Mouse (Mus musculus): ENCODE measurements around the gene Ankrd13b. TPM values are rescaled to one million over a fixed set of nuclear protein-coding genes. Genes with fewer than 3 reads are reported as not detected.

Ankrd13b gene
- polyA plus RNA-seq, 1 experiment from 2014 or later: 31.9 TPM

DNA sequence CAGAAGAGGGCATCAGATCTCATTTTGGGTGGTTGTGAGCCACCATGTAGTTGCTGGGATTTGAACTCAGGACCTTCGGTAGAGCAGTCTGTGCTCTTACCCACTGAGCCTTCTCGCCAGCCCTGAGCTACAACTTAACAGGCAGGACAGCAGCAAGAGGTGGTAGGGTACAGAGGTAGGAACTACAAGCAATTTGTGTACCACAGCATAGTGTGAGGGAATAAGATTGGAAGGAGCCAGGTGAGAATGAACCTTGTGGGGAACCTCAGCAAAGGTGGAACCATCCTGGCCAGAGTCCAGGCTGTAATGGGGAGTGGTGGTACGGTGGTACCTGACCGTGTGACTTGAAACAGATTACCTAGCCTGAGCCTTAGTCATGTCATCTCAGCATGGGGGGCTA is 12.5 kb upstream of the Ankrd13b start:
- ATAC-seq: no peak
- Histone ChIP-seq H3K27ac (ENCODE audit: low read length) (no peak overlapping the region), H3K4me1 (ENCODE audit: control insufficient read depth, insufficient read depth, low read length) (peaks cover 11% of the 10 kb centered on the region), H3K4me3 (ENCODE audit: low read depth, low read length) (no peak overlapping the region), H3K9ac (ENCODE audit: low read depth, low read length) (no peak overlapping the region), H3K36me3 (ENCODE audit: control insufficient read depth, insufficient read depth, low read length) (peaks cover 43% of the 10 kb centered on the region), H3K9me3 (replicated peaks; ENCODE audit: control insufficient read depth, low read length, poor library complexity, severe bottlenecking) (no peaks in the 10 kb centered on the region), H3K27me3 (ENCODE audit: control insufficient read depth, insufficient read depth, low read depth, low read length) (no peaks in the 10 kb centered on the region), H3K4me2 (ENCODE audit: low read length) (no peak overlapping the region)
- 91% methylated on average over 4 of the region's 4 CpGs for WGBS

DNA sequence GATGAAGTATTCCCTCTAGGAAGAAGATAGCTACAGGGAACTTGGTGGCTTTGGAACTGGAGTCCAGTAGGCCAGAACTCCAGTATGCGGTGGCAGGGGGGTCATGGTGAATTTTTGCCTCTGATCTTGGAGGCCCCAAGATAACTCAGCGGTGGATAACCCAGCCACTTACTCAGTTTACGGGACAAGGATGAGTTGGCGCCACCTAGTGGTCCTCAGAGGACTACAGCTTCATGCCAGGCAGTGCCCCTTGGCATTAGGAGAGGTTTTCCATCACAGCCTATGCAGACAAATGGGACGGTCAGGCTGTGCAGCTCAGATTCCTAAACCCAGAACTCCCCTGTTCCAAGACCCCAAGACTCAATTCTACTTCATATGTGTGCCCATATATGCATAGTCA is 11.9 kb upstream of the Ankrd13b start:
- Histone ChIP-seq H3K9ac (ENCODE audit: low read depth, low read length) (no peak overlapping the region), H3K27ac (ENCODE audit: low read length) (no peak overlapping the region), H3K4me1 (ENCODE audit: control insufficient read depth, insufficient read depth, low read length) (peaks cover 11% of the 10 kb centered on the region), H3K9me3 (replicated peaks; ENCODE audit: control insufficient read depth, low read length, poor library complexity, severe bottlenecking) (no peaks in the 10 kb centered on the region), H3K4me3 (ENCODE audit: low read depth, low read length) (no peak overlapping the region), H3K36me3 (ENCODE audit: control insufficient read depth, insufficient read depth, low read length) (peaks cover 39% of the 10 kb centered on the region), H3K4me2 (ENCODE audit: low read length) (no peak overlapping the region), H3K27me3 (ENCODE audit: control insufficient read depth, insufficient read depth, low read depth, low read length) (no peaks in the 10 kb centered on the region)
- ATAC-seq: no peak
- WGBS: 29% methylated on average over 5 of the region's 5 CpGs

DNA sequence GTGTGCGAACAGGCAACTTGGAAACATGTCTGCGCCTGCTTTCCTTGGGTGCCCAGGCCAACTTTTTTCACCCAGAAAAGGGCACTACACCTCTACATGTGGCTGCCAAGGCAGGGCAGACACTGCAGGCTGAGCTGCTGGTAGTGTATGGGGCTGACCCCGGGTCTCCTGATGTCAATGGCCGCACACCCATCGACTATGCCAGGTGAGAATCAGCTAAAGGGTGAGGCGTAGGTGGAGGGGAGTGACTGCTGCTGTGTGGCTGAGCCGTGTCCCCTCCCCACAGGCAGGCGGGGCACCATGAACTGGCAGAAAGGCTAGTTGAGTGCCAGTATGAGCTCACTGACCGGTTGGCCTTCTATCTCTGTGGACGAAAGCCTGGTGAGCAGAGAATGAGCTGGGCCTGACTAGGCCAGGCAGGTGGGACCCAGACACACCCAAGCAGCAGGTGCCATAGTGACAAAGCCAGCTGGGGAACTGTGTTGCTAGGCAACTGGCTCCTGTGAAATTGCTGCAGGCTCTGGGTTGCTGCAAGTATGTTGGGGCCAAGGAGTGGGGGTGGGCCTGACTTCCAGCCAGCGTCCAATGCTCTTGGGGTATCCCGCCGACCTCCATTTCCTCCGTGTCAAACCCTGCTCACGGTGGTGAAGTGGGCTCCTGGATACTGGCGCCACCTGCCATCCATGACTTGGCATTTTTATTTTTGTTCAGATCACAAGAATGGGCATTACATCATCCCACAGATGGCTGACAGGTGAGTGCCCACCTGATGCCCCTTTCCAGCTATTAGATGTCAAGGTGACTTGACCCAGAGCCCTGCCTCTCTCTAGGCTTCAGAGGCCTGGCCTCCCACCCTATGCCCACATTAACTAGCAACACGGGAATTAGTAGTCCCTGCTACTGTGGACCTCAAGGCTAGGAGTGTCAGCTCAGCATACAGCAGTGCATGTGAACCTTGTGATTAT is 11.2 kb upstream of the Ankrd13b start:
- WGBS: 75% methylated on average over 17 of the region's 17 CpGs
- Histone ChIP-seq H3K27me3 (ENCODE audit: control insufficient read depth, insufficient read depth, low read depth, low read length) (no peaks in the 10 kb centered on the region), H3K9me3 (replicated peaks; ENCODE audit: control insufficient read depth, low read length, poor library complexity, severe bottlenecking) (no peaks in the 10 kb centered on the region), H3K9ac (ENCODE audit: low read depth, low read length) (no peak overlapping the region), H3K4me2 (ENCODE audit: low read length) (no peak overlapping the region), H3K36me3 (ENCODE audit: control insufficient read depth, insufficient read depth, low read length) (peaks cover 33% of the 10 kb centered on the region), H3K4me1 (ENCODE audit: control insufficient read depth, insufficient read depth, low read length) (peaks cover 11% of the 10 kb centered on the region), H3K27ac (ENCODE audit: low read length) (no peak overlapping the region), H3K4me3 (ENCODE audit: low read depth, low read length) (no peak overlapping the region)
- no peak for ATAC-seq

DNA sequence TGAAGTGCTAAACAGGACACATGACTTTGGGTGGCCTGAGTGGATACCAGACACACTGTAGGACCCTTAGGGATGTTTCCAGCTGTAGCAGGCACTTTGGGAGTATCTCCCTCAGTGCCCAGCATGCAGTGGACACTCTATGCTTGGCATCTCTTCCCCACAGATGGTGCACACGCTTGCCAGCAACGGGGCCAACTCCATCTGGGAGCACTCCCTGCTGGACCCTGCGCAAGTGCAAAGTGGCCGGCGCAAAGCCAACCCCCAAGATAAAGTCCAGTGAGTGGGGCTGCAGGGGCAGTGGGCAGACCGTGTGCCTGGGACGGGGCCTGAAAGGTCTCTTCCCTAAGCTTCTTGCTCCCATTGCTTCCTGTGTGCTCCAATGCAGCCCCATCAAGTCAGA is 9.9 kb upstream of the Ankrd13b start:
- Histone ChIP-seq H3K27ac (ENCODE audit: low read length) (no peak overlapping the region), H3K27me3 (ENCODE audit: control insufficient read depth, insufficient read depth, low read depth, low read length) (no peaks in the 10 kb centered on the region), H3K9ac (ENCODE audit: low read depth, low read length) (no peak overlapping the region), H3K4me2 (ENCODE audit: low read length) (no peak overlapping the region), H3K9me3 (replicated peaks; ENCODE audit: control insufficient read depth, low read length, poor library complexity, severe bottlenecking) (no peaks in the 10 kb centered on the region), H3K36me3 (ENCODE audit: control insufficient read depth, insufficient read depth, low read length) (peaks cover 21% of the 10 kb centered on the region), H3K4me1 (ENCODE audit: control insufficient read depth, insufficient read depth, low read length) (peaks cover 23% of the 10 kb centered on the region), H3K4me3 (ENCODE audit: low read depth, low read length) (no peak overlapping the region)
- WGBS: 81% methylated on average over 7 of the region's 7 CpGs
- ATAC-seq: no peak

DNA sequence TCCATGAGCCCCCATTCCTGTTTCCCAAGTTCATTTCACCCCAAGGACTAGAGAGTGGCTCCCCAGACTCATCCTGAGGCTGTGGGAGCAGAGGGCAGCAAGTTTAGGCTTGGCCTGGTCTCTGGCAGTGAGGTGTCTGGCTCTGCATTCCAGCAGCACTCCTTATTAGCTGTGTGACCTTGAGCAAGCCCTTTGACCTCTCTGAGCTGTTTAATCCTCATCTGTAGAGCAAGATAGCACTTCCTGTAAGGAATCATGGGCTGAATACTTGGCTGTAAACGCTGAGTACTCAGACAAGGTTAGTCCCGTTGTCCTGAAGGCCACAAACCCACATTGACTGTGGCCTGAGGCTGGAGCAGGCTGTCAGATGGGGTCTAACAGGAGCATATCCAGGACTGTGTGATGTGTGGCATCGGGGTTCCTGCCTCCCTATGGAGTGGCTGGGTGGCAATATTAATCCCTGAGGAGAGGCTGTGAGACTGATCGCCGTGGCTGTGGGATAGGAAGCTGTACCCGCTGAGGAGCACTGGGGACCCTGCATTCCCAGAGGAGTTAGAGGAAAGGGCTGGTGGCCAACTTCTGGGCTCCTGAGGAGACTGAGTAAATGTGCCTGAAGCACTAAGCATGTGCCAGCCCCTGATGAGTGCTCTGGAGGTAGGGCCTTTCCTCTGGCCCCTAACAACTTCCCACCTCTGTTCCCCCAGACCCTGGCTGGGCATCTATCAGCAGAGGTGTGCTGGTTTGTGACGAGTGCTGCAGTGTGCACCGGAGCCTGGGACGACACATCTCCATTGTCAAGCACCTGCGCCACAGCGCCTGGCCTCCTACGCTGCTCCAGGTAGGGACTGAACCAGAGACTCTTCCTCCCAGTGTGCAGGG is 9.0 kb upstream of the Ankrd13b start:
- Histone ChIP-seq H3K4me3 (ENCODE audit: low read depth, low read length) (no peak overlapping the region), H3K4me2 (ENCODE audit: low read length) (no peak overlapping the region), H3K9me3 (replicated peaks; ENCODE audit: control insufficient read depth, low read length, poor library complexity, severe bottlenecking) (no peaks in the 10 kb centered on the region), H3K27ac (ENCODE audit: low read length) (no peak overlapping the region), H3K27me3 (ENCODE audit: control insufficient read depth, insufficient read depth, low read depth, low read length) (no peaks in the 10 kb centered on the region), H3K36me3 (ENCODE audit: control insufficient read depth, insufficient read depth, low read length) (peaks cover 12% of the 10 kb centered on the region), H3K9ac (ENCODE audit: low read depth, low read length) (no peak overlapping the region), H3K4me1 (ENCODE audit: control insufficient read depth, insufficient read depth, low read length) (peaks cover 25% of the 10 kb centered on the region)
- ATAC-seq: no peak
- 65% methylated on average over 12 of the region's 12 CpGs for WGBS

DNA sequence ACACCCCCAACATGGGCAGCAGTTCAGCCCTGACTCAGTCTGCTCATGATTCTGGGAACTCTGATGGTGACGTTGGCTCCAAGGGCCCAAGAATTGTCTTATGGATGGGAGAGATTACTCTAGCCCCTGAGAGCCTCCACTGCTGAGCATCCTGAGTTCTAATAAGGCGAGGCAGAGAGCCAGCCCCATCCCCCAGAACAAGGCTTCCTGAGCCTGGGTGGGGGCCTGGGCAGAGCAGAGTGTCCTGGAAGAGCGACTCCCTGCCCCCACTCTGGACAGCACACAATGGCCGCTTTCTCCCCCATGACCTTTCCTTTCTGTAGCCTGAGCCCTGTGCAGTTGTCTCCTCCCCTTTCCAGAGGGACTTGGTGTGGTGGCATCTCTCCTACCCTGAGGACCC is 8.4 kb upstream of the Ankrd13b start:
- no peak overlapping the region for H3K4me3 ChIP-seq (ENCODE audit: low read depth, low read length)
- H3K9ac ChIP-seq (ENCODE audit: low read depth, low read length): no peak overlapping the region
- H3K4me1 ChIP-seq (ENCODE audit: control insufficient read depth, insufficient read depth, low read length): peaks cover 25% of the 10 kb centered on the region
- 20% methylated on average over 4 of the region's 4 CpGs for WGBS
- H3K9me3 ChIP-seq (replicated peaks; ENCODE audit: control insufficient read depth, low read length, poor library complexity, severe bottlenecking): no peaks in the 10 kb centered on the region
- H3K27ac ChIP-seq (ENCODE audit: low read length): peak overlapping the region; percentile 53
- peaks cover 8% of the 10 kb centered on the region; the same call in 1 of the 2 replicates for H3K36me3 ChIP-seq (ENCODE audit: control insufficient read depth, insufficient read depth, low read length)
- no peaks in the 10 kb centered on the region for H3K27me3 ChIP-seq (ENCODE audit: control insufficient read depth, insufficient read depth, low read depth, low read length)
- H3K4me2 ChIP-seq (ENCODE audit: low read length): no peak overlapping the region
- no peak for ATAC-seq

DNA sequence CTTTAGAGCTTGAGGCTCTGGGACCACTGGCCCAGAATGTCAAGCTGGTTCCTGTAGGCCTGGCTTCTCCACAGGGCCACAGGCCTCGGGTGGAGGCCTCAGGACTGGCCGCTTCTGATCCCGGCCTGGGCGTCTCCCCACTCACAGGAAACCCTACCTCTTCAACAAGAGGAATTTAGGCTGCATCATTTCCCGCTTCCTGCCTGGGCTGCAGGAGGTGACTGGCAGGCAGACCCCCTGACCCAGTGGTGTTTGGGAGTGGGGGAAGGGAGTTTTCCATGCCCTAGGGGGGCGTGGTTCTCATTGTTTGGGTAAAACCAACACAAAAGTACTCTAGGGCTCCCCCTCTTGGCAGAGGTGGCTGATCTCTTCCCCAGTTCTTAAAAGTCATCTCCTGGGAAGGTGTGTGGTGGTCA is 7.9 kb upstream of the Ankrd13b start:
- Histone ChIP-seq H3K27me3 (ENCODE audit: control insufficient read depth, insufficient read depth, low read depth, low read length) (no peaks in the 10 kb centered on the region), H3K4me2 (ENCODE audit: low read length) (no peak overlapping the region), H3K9me3 (replicated peaks; ENCODE audit: control insufficient read depth, low read length, poor library complexity, severe bottlenecking) (no peaks in the 10 kb centered on the region), H3K4me3 (ENCODE audit: low read depth, low read length) (no peak overlapping the region), H3K36me3 (ENCODE audit: control insufficient read depth, insufficient read depth, low read length) (0 out of 2 replicates have a peak, but pooled peaks cover 7% of the 10 kb centered on the region), H3K27ac (ENCODE audit: low read length) (peak overlapping the region; percentile 53), H3K9ac (ENCODE audit: low read depth, low read length) (no peak overlapping the region), H3K4me1 (ENCODE audit: control insufficient read depth, insufficient read depth, low read length) (peaks cover 29% of the 10 kb centered on the region)
- ATAC-seq: no peak
- 30% methylated on average over 6 of the region's 6 CpGs for WGBS

DNA sequence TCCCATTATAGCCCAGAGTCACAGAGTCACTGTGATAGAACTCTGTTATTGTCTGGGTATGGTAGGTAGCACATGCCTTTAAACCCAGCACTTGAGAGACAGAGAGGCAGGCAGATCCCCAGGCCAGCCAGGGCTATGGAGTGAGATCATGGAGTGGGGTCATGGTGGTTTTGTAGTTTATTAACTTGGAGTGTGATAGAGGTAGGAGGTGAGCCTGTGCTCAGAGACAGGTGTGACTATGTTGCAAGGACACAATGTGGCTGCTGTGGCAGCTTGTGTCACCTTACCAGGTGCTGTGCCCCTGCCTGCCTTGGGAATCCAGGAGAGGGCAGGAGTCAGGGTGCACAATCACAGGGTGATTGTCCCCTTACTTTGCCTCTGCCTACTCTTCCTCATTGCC is 6.0 kb upstream of the Ankrd13b start:
- no peak overlapping the region for H3K27ac ChIP-seq (ENCODE audit: low read length)
- ATAC-seq: no peak
- no peak overlapping the region for H3K9ac ChIP-seq (ENCODE audit: low read depth, low read length)
- H3K4me2 ChIP-seq (ENCODE audit: low read length): no peak overlapping the region; the same call in 1 of the 2 replicates
- H3K4me3 ChIP-seq (ENCODE audit: low read depth, low read length): no peak overlapping the region
- no peaks in the 10 kb centered on the region for H3K9me3 ChIP-seq (replicated peaks; ENCODE audit: control insufficient read depth, low read length, poor library complexity, severe bottlenecking)
- H3K27me3 ChIP-seq (ENCODE audit: control insufficient read depth, insufficient read depth, low read depth, low read length): no peaks in the 10 kb centered on the region
- 0 out of 2 replicates have a peak, but pooled peaks cover 4% of the 10 kb centered on the region for H3K36me3 ChIP-seq (ENCODE audit: control insufficient read depth, insufficient read depth, low read length)
- peaks cover 41% of the 10 kb centered on the region for H3K4me1 ChIP-seq (ENCODE audit: control insufficient read depth, insufficient read depth, low read length)
